23 mouse cellular contexts compared by ENCODE assay signal in genomic region chr16:71063361-71063932, GRCm38 (mm10).
DNase-seq lines count a peak whose midpoint lies in the region; ATAC-seq and TF ChIP-seq lines count a peak whose summit lies in the region.
"Had no signal": no experiment of that assay in that cellular context is flagged by ENCODE, and none has a peak within 500 bp of the region (broad histone marks: within the 10 kb centered on the region; RNA-seq: fewer than 3 reads in every experiment).

No protein-coding gene starts in this region.

- H3K4me3 ChIP-seq in forebrain, embryonic 13.5 days = no peak overlapping the region
- no peak overlapping the region for H3K4me3 ChIP-seq in forebrain, postnatal 0 days (ENCODE audit: low read depth, low read length)
- H3K4me3 ChIP-seq in midbrain, embryonic 11.5 days (ENCODE audit: low read depth, low read length) = no peak overlapping the region
- H3K4me3 ChIP-seq in midbrain, embryonic 15.5 days = no peak overlapping the region
- no peak overlapping the region for H3K4me3 ChIP-seq in neural tube, embryonic 15.5 days (replicated peaks)
- H3K4me3 ChIP-seq: embryonic facial prominence, embryonic 10.5 days; embryonic facial prominence, embryonic 12.5 days had no signal

- H3K4me1 ChIP-seq in forebrain, embryonic 13.5 days = no peaks in the 10 kb centered on the region
- no peaks in the 10 kb centered on the region for H3K4me1 ChIP-seq in forebrain, postnatal 0 days (ENCODE audit: insufficient read depth)
- no peaks in the 10 kb centered on the region for H3K4me1 ChIP-seq in midbrain, embryonic 11.5 days (ENCODE audit: control insufficient read depth, insufficient read depth, low read length)
- H3K4me1 ChIP-seq in midbrain, embryonic 15.5 days = no peaks in the 10 kb centered on the region
- H3K4me1 ChIP-seq in neural tube, embryonic 15.5 days = peaks cover 4% of the 10 kb centered on the region; the same call in 1 of the 2 replicates
- H3K4me1 ChIP-seq: embryonic facial prominence, embryonic 12.5 days had no signal

- H3K27me3 ChIP-seq in forebrain, embryonic 13.5 days = no peaks in the 10 kb centered on the region
- no peaks in the 10 kb centered on the region for H3K27me3 ChIP-seq in forebrain, postnatal 0 days (ENCODE audit: insufficient read depth, low read length)
- H3K27me3 ChIP-seq in midbrain, embryonic 11.5 days (ENCODE audit: control insufficient read depth, insufficient read depth, low read length) = no peaks in the 10 kb centered on the region
- H3K27me3 ChIP-seq in midbrain, embryonic 15.5 days (replicated peaks) = no peaks in the 10 kb centered on the region
- no peaks in the 10 kb centered on the region for H3K27me3 ChIP-seq in neural tube, embryonic 15.5 days (replicated peaks)
- H3K27me3 ChIP-seq: CH12.LX; embryonic facial prominence, embryonic 12.5 days; Patski had no signal

- H3K9me3 ChIP-seq in forebrain, embryonic 13.5 days (replicated peaks) = no peaks in the 10 kb centered on the region
- H3K9me3 ChIP-seq in forebrain, postnatal 0 days (ENCODE audit: low read length) = no peaks in the 10 kb centered on the region
- no peaks in the 10 kb centered on the region for H3K9me3 ChIP-seq in midbrain, embryonic 11.5 days (ENCODE audit: control insufficient read depth, low read length)
- H3K9me3 ChIP-seq in midbrain, embryonic 15.5 days = no peaks in the 10 kb centered on the region
- no peaks in the 10 kb centered on the region for H3K9me3 ChIP-seq in neural tube, embryonic 15.5 days (replicated peaks)
- H3K9me3 ChIP-seq: embryonic facial prominence, embryonic 10.5 days; embryonic facial prominence, embryonic 12.5 days had no signal

- no peak overlapping the region for H3K27ac ChIP-seq in forebrain, embryonic 13.5 days
- no peak overlapping the region for H3K27ac ChIP-seq in forebrain, postnatal 0 days (ENCODE audit: low read depth, low read length)
- no peak overlapping the region for H3K27ac ChIP-seq in midbrain, embryonic 11.5 days (ENCODE audit: low read depth, low read length)
- H3K27ac ChIP-seq in midbrain, embryonic 15.5 days = no peak overlapping the region
- H3K27ac ChIP-seq in neural tube, embryonic 15.5 days (replicated peaks) = no peak overlapping the region
- H3K27ac ChIP-seq: embryonic facial prominence, embryonic 10.5 days; embryonic facial prominence, embryonic 12.5 days had no signal

- H3K36me3 ChIP-seq in forebrain, embryonic 13.5 days (ENCODE audit: poor library complexity, severe bottlenecking) = no peaks in the 10 kb centered on the region
- H3K36me3 ChIP-seq in forebrain, postnatal 0 days (ENCODE audit: insufficient read depth) = no peaks in the 10 kb centered on the region
- no peaks in the 10 kb centered on the region for H3K36me3 ChIP-seq in midbrain, embryonic 11.5 days (ENCODE audit: control insufficient read depth, insufficient read depth, low read length)
- no peaks in the 10 kb centered on the region for H3K36me3 ChIP-seq in midbrain, embryonic 15.5 days (replicated peaks)
- H3K36me3 ChIP-seq in neural tube, embryonic 15.5 days = no peaks in the 10 kb centered on the region
- H3K36me3 ChIP-seq: embryonic facial prominence, embryonic 10.5 days; embryonic facial prominence, embryonic 12.5 days; G1E had no signal

- no peak for TF ChIP-seq POLR2A in brain, embryonic 14.5 days (IDR thresholded peaks at IDR 0.05; ENCODE audit: borderline replicate concordance, extremely low read depth, insufficient read depth, insufficient read length, poor library complexity, severe bottlenecking)

- ATAC-seq in forebrain, embryonic 13.5 days = peak; percentile 10; the same call in 1 of the 2 replicates
- ATAC-seq in forebrain, postnatal 0 days = no peak
- no peak for ATAC-seq in midbrain, embryonic 11.5 days (ENCODE audit: low FRiP score)
- ATAC-seq in midbrain, embryonic 15.5 days (replicated peaks) = no peak
- peak; percentile 65 for ATAC-seq in neural tube, embryonic 15.5 days (ENCODE audit: low FRiP score)
- ATAC-seq: activated CD4-positive, CD25-positive, alpha-beta regulatory T cell, adult 4 months; CD4-positive, CD25-positive, alpha-beta regulatory T cell, adult 4 months; Patski had no signal

- no peak overlapping the region for H3K9ac ChIP-seq in forebrain, embryonic 13.5 days
- H3K9ac ChIP-seq in forebrain, postnatal 0 days = no peak overlapping the region
- no peak overlapping the region for H3K9ac ChIP-seq in midbrain, embryonic 11.5 days (ENCODE audit: low read length)
- no peak overlapping the region for H3K9ac ChIP-seq in midbrain, embryonic 15.5 days
- no peak overlapping the region for H3K9ac ChIP-seq in neural tube, embryonic 15.5 days (replicated peaks)
- H3K9ac ChIP-seq: embryonic facial prominence, embryonic 12.5 days had no signal

- WGBS in forebrain, embryonic 13.5 days = 86% methylated on average over 3 of the region's 3 CpGs
- WGBS in forebrain, postnatal 0 days = 74% methylated on average over 3 of the region's 3 CpGs
- WGBS in midbrain, embryonic 11.5 days = 80% methylated on average over 3 of the region's 3 CpGs
- 79% methylated on average over 3 of the region's 3 CpGs for WGBS in midbrain, embryonic 15.5 days
- 34% methylated on average over 3 of the region's 3 CpGs for WGBS in neural tube, embryonic 15.5 days

- H3K4me2 ChIP-seq in forebrain, embryonic 13.5 days = no peak overlapping the region
- no peak overlapping the region for H3K4me2 ChIP-seq in forebrain, postnatal 0 days (ENCODE audit: low read depth)
- no peak overlapping the region for H3K4me2 ChIP-seq in midbrain, embryonic 11.5 days
- H3K4me2 ChIP-seq in midbrain, embryonic 15.5 days = no peak overlapping the region
- no peak overlapping the region for H3K4me2 ChIP-seq in neural tube, embryonic 15.5 days
- H3K4me2 ChIP-seq: embryonic facial prominence, embryonic 12.5 days had no signal

- TF ChIP-seq CTCF in forebrain, postnatal 0 days (IDR thresholded peaks at IDR 0.05; ENCODE audit: low read depth) = no peak
- no peak for TF ChIP-seq CTCF in brain, embryonic 14.5 days (IDR thresholded peaks at IDR 0.05; ENCODE audit: borderline replicate concordance, extremely low read depth, insufficient read depth, insufficient read length)

- no peak for DNase-seq in forebrain, postnatal 0 days
- peak; percentile 44 for DNase-seq in midbrain, embryonic 11.5 days (ENCODE audit: low spot score, missing footprints)
- peak; percentile 19 for DNase-seq in brain, embryonic 14.5 days (ENCODE audit: low read depth)
- DNase-seq in lung, postnatal 4 days = no peak
- DNase-seq: adrenal gland, adult 8-10 months; adrenal gland, postnatal 14 days; adrenal gland, postnatal 36 days; B cell, adult 2 months; cerebellum, adult 11-12 months; cerebellum, adult 2 months; cerebellum, adult 9-10 months; cerebellum, postnatal 10 days; cerebellum, postnatal 25 days had no signal

Comparison
In these comparisons a context has a peak if more than half of its experiments do, and no peak if none do; other contexts are left out.
1. ATAC-seq: peak in forebrain, embryonic 13.5 days (single experiment) and neural tube, embryonic 15.5 days (single experiment); none in forebrain, postnatal 0 days (single experiment), midbrain, embryonic 11.5 days (single experiment) and midbrain, embryonic 15.5 days (single experiment).
2. DNase-seq: peak in midbrain, embryonic 11.5 days (single experiment) and brain, embryonic 14.5 days (single experiment); none in forebrain, postnatal 0 days (single experiment) and lung, postnatal 4 days (0 of 2).